Mouse (Mus musculus) CD8-positive naive resting alpha-beta T cell, adult 57 days (primary cell): Measurements from ENCODE around the gene Ccpg1os. TPM values are rescaled to one million over a fixed set of nuclear protein-coding genes. Genes with fewer than 3 reads are reported as not detected.

Experiments used
- total RNA-seq: library from RNA; stranded (reverse); gene quantifications from one replicate; pipeline ENCODE4 v1.2.4, GENCODE M21; 2023

Gene Ccpg1os
- 6.6 TPM for total RNA-seq

DNA sequence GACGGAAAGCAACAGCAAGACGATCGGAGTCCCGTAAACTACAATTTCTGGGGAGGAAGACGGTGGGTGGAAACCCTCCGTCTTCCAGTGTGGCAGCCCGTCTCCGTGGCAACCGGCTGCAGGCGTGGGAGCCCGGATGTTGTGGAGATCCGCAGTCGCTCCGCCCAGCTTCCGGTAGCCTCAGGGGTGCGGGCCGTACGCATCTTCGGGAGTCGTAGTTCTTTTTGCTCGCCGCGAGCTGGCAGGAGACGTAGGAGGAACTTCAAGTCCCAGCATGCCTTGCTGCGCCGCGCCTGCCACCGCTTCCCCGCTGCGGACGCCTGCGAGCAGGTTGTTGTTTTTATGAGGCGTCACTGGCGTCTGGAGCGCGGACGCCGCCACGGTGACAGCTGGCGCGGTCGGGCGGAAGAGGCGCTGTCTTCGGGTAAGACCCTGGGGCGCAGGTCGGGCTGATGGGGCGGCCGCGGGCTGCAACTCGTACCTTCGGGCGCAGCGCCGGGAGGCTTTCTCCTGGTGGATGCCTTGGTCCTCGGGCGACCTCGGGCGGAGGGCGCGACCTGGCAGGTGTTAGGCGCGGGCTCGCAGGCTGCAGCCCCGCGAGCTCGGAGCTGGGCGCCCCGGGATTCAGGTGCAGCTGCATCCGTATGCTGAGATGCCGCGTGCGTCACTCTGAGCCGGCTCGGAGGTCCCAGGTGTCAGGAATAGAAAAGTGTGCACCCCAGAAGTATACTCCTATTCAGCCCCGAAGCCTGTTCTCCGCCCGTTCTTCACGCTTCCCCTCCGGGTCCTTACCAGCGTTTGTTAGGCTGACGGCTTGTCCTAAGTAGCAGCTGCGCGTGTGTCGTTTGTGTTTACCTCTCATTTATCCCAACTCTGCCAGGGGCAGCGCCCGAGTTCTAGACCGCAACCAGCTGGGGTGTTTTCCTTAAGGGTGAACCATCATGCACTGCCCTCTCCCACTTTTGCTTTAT lies at the start of gene Ccpg1os, which contains the start of gene Ccpg1:
Gene Ccpg1os, minus strand, starts transcription at position 133 of the 971 bp plus-strand sequence.
Gene Ccpg1, plus strand, starts transcription at position 180 of the 971 bp plus-strand sequence.

DNA sequence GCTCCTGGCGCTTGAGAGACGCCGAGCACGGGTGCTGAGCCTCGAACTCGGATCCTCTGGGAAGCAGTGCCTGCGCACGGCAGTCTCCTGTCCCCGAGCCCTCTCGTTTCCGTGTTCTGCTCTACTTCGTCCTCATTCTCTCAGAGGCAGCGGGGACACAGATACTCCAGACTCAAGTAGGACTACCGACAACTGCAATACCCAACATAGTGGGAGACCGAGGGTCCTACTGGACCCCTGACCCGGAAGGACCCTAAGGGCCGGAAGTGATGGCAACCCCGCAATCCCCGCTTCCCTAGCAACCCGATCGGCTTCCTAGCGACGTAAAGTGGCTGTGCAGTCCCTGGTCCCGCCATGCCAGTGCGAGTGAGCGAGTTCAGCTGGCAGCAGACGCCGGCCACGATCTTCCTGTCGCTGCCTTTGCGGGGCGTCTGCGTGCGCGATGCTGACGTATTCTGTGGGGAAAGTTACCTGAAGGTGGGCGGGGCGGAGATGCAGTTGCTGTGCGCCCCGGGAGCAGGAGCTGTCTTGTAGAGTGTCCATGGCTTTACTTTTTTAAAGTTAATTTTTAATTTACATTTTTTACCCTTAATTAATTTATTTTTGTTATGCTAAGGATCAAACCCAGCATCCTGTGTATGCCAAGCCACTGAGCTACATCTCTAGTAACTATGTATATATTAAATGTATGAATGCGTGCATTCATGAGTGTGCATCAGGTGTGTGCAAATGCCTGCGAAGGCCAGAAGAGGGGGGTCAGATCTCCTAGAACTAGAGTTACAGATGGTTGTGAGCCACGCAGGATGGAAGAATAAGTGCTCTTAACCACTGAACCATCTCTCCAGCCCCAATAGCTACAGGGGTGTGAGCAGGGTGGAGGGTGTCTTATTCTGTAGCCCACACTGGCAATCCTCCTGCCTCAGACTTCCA lies 26.4 kb downstream of the Ccpg1os start, which contains the start of the genes Dyx1c1 and Gm44503:
Gene Dyx1c1, plus strand, starts transcription at position 265 of the 930 bp plus-strand sequence.
Gene Gm44503, plus strand, starts transcription at position 332 of the 930 bp plus-strand sequence.

Other genes with a start within 250 kb of the Ccpg1os start
- 0.31 TPM for gene Prtg, start 178.5 kb downstream of the Ccpg1os start, total RNA-seq
- gene Pygo1, start 59.7 kb downstream of the Ccpg1os start, total RNA-seq = not detected
- 4.0 TPM for gene Dyx1c1, start 26.6 kb downstream of the Ccpg1os start, total RNA-seq
- gene Gm44503, start 26.5 kb downstream of the Ccpg1os start, total RNA-seq = not detected
- 135 TPM for gene Ccpg1, start within 50 bp of the Ccpg1os start, total RNA-seq
- 13.0 TPM for gene Pigb, start 55.0 kb upstream of the Ccpg1os start, total RNA-seq
- 37.5 TPM for gene Rab27a, start 59.5 kb upstream of the Ccpg1os start, total RNA-seq
- 5.0 TPM for gene Khdc3, start 116.5 kb upstream of the Ccpg1os start, total RNA-seq
- gene Gm20509, start 117.1 kb upstream of the Ccpg1os start, total RNA-seq = not detected
- gene Rsl24d1, start 128.0 kb upstream of the Ccpg1os start, total RNA-seq = 62.8 TPM